Mouse (Mus musculus) hindlimb bud, embryonic 11.5 days (tissue): Measurements from ENCODE around the gene Slc5a12.

Source experiments
- DNase-seq: peaks from one replicate; pipeline ENCODE4 v3.0.0-alpha.2; 2012; ENCODE audit warnings: low read depth, low spot score; ENCODE audit errors: extremely low spot score

Gene Slc5a12

GRCm38 (mm10) chr2:110596932-110597331 lies at the start of gene Slc5a12:
Gene Slc5a12, plus strand, starts transcription at chr2:110597298.
- DNase-seq, result no peak

GRCm38 (mm10) chr2:110556098-110556497 lies 41.0 kb upstream of the Slc5a12 start:
- no peak for DNase-seq

DNA sequence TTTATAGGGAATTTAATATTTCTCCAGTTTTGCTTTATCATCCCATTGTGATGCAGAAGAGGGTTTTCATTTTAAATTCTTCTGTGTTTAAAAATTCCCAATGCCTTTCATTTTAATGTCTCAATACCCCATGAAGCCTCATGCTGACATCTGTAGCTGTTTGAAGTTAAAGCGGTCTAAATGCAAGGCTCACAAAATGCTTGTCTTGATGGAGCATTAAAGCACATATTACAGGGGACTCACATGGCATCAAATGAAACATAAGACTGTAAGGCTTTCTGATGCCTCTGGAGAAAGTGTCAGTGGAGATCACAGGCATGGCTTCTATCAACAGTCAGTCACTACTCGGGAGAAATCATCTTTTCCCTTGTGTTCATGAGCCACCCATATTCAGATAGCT lies 34.5 kb upstream of the Slc5a12 start:
- no peak for DNase-seq

- DNase-seq, result peak; percentile 93
Observed at GRCm38 (mm10) chr2:110564673-110565627, 32.1 kb upstream of the Slc5a12 start.

DNA sequence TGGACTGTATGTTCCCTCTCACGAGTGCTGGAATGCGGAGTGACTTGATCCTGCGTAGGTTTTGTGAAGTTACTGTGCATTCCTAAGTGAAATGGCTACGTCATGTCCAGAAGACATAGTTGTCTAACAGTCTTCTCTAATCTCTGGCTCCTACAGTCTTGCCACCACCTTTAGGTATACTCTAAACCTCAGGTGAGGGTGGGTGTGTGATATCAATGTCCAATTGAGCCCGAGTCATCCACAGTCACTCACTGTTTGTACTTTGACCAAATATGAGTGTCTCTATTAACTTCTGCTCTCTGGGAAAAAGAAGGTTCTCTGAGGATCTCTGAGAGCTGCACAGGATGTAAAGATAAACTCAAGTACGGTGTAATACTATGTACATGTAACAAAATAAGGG lies 10.4 kb upstream of the Slc5a12 start:
- no peak for DNase-seq

DNA sequence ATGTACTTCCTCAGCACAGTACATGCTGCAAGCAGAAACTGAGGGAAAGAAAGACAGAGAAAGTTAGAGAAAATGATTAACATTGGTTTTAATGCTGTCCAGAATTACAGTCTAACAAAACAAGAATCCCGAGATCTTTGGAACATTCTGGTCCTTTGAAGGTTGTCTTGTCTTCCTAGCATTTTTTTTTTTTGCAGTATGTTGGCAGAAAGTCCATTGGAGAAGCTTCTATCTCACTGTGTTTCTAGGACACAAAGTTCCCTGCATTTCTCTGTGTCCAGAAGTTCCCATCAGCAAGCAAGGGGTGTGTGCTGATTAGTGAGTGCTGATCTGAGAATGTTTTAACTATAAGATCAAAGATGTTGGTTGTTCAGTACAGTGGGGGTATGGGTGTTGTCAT lies 7.1 kb upstream of the Slc5a12 start:
- no peak for DNase-seq

DNA sequence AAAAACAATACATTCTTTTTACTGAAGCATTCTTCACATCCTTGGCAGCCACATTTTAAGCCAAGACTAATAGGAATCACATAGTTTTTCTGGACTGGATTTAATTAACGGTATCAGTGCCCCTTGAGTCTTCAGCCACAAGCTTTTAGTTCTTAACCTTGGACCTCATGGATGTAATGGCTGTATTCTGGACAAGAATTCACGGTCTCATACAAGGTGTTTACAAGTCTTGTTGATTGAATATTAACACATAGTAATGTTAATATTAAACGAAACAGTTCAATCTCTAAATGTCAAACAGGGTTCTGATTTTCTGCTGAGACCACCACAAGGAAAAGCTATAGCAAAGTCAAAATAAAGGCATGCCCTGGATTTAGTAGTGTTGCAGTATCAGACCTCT lies 4.8 kb upstream of the Slc5a12 start:
- DNase-seq, result no peak

- DNase-seq, result no peak
Observed at GRCm38 (mm10) chr2:110644358-110644757, 47.3 kb downstream of the Slc5a12 start.

GRCm38 (mm10) chr2:110644846-110645245 lies 47.7 kb downstream of the Slc5a12 start:
- no peak for DNase-seq

GRCm38 (mm10) chr2:110663329-110663728 lies 66.2 kb downstream of the Slc5a12 start:
- DNase-seq, result peak; percentile 37

DNA sequence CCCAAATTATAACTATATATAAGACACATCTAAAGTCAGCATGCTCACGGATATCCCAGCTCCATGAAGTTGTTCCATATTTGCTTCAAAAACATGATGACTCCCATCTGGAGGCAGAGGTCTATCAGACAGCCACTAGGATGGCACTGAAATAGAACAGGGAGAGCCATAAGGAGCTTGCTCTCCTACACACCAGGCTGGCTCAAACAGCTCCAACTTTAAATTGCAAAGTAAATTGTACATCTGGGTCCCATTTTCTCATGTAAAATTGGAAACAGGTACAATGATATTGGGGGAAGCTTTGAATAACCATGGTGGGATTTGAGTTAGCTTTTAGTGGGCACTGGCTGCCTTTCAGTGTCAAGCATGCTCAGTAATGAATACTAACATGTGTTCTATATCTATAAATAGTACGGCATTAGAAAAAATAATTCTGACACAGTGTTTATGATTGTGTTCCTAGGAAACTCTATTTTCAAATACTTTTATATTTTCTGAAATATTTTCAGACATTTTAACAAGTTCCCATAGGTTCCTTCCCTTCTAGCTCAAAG lies 74.0 kb downstream of the Slc5a12 start:
- DNase-seq, result peak; percentile 22
